Mouse (Mus musculus) spleen, adult 2 months (tissue): ENCODE data around the gene Prss41. TPM values are rescaled to one million over a fixed set of nuclear protein-coding genes. Genes with fewer than 3 reads are reported as not detected.

Experiments
- DNase-seq, 2 experiments: peaks; one replicate each; pipeline versions ENCODE4 v3.0.0 to v3.0.0-alpha.2; 2012 to 2021; ENCODE audit warnings: low spot score in 2 of 2, low read depth in 1 of 2
- H3K27ac ChIP-seq: fragments of 200-500 bp; 2 replicates; pipeline ENCODE4 v1.5.1; 2012; ENCODE audit warnings: low read length, inconsistent platforms; ENCODE audit not compliant: insufficient read depth
- H3K27me3 ChIP-seq: fragments of 200-500 bp; 2 replicates; pipeline ENCODE4 v1.6.1; 2012; ENCODE audit warnings: mild to moderate bottlenecking, moderate library complexity, low read length, inconsistent platforms; ENCODE audit not compliant: control insufficient read depth, insufficient read depth
- H3K36me3 ChIP-seq: fragments of 200-500 bp; 2 replicates; pipeline ENCODE4 v1.6.1; 2012; ENCODE audit warnings: mild to moderate bottlenecking, low read length, inconsistent platforms; ENCODE audit not compliant: control insufficient read depth, insufficient read depth
- H3K4me1 ChIP-seq: fragments of 200-500 bp; 2 replicates; pipeline ENCODE4 v1.6.1; 2011; ENCODE audit warnings: inconsistent platforms; ENCODE audit not compliant: control insufficient read depth, insufficient read depth, insufficient read length
- H3K4me3 ChIP-seq: fragments of 200-500 bp; 2 replicates; pipeline ENCODE4 v1.5.1; 2011; ENCODE audit warnings: mild to moderate bottlenecking, inconsistent platforms; ENCODE audit not compliant: insufficient read depth, insufficient read length; ENCODE audit errors: extremely low read depth
- CTCF ChIP-seq: fragments of 200-500 bp; IDR thresholded peaks from 2 replicates; pipeline ENCODE4 v1.5.1; 2011; ENCODE audit warnings: mild to moderate bottlenecking, inconsistent platforms; ENCODE audit not compliant: insufficient read depth, insufficient read length, insufficient replicate concordance; ENCODE audit errors: extremely low read depth
- POLR2A ChIP-seq: fragments of 200-500 bp; IDR thresholded peaks from 2 replicates; pipeline ENCODE4 v1.6.1; 2011; ENCODE audit warnings: low read depth, low read length, inconsistent platforms
- WGBS: fragments of 180-500 bp; shearing (Covaris S2); methylation state at CpG from one replicate; pipeline ENCODE4 v1.1.7; 2018; 5-methylcytosine and 5-hydroxymethylcytosine counted together
- polyA plus RNA-seq: library from polyadenylated mRNA; depleted of rRNA; stranded (reverse); fragments of >200 nt; gene quantifications from 2 replicates; pipeline ENCODE4 v1.2.3, GENCODE M21; 2012; rRNA removed

The Prss41 gene
- polyA plus RNA-seq, 1 experiment, result 0.18 TPM

- no peaks in the 10 kb centered on the region for H3K27me3 ChIP-seq
- 25% methylated on average over 7 of the region's 7 CpGs for WGBS
- TF ChIP-seq CTCF (no peak), POLR2A (no peak)
- H3K4me1 ChIP-seq, result peaks cover 2% of the 10 kb centered on the region; the same call in 1 of the 2 replicates
- no peak overlapping the region; the same call in 1 of the 2 replicates for H3K27ac ChIP-seq
- DNase-seq, result no peak
- no peak overlapping the region for H3K4me3 ChIP-seq
- no peaks in the 10 kb centered on the region for H3K36me3 ChIP-seq
Observed at GRCm38 (mm10) chr17:23797316-23797715, 46.7 kb downstream of the Prss41 start.

GRCm38 (mm10) chr17:23795323-23795722 lies 48.6 kb downstream of the Prss41 start:
- DNase-seq, result no peak
- H3K27ac ChIP-seq, result no peak overlapping the region
- H3K27me3 ChIP-seq, result no peaks in the 10 kb centered on the region
- 95% methylated on average over 8 of the region's 8 CpGs for WGBS
- H3K36me3 ChIP-seq, result no peaks in the 10 kb centered on the region
- TF ChIP-seq POLR2A, result no peak
- no peak for TF ChIP-seq CTCF
- H3K4me1 ChIP-seq, result peaks cover 4% of the 10 kb centered on the region; the same call in 1 of the 2 replicates
- H3K4me3 ChIP-seq, result no peak overlapping the region

- Histone ChIP-seq H3K27ac (no peak overlapping the region), H3K4me1 (peaks cover 9% of the 10 kb centered on the region; the same call in 1 of the 2 replicates), H3K27me3 (0 out of 2 replicates have a peak, but pooled peaks cover 1% of the 10 kb centered on the region), H3K36me3 (no peaks in the 10 kb centered on the region), H3K4me3 (peak overlapping the region; percentile 69)
- DNase-seq, result no peak
- TF ChIP-seq POLR2A, result no peak
- no peak for TF ChIP-seq CTCF
- WGBS, result 9% methylated on average over 2 of the region's 2 CpGs
Observed at GRCm38 (mm10) chr17:23791079-23791357, 53.0 kb downstream of the Prss41 start.

GRCm38 (mm10) chr17:23790269-23791078 lies 53.5 kb downstream of the Prss41 start, which contains the start of gene Srrm2:
Gene Srrm2, plus strand, starts transcription at chr17:23790532.
- peak in 1 of 2 experiments; percentile 34 for DNase-seq
- 4% methylated on average over 29 of the region's 29 CpGs for WGBS
- Histone ChIP-seq H3K27ac (peak within 1 kb of the TSS; percentile 41), H3K4me1 (peaks cover 9% of the 10 kb centered on the region; the same call in 1 of the 2 replicates), H3K27me3 (peaks cover 6% of the 10 kb centered on the region; the same call in 1 of the 2 replicates), H3K4me3 (peak within 1 kb of the TSS; percentile 69), H3K36me3 (no peaks in the 10 kb centered on the region)
- TF ChIP-seq CTCF, result no peak
- peak; percentile 35; the same call in 1 of the 2 replicates for TF ChIP-seq POLR2A

GRCm38 (mm10) chr17:23789749-23790268 lies 54.2 kb downstream of the Prss41 start:
- 31% methylated on average over 8 of the region's 8 CpGs for WGBS
- DNase-seq, result no peak
- Histone ChIP-seq H3K27ac (peak overlapping the region; percentile 41; the same call in 1 of the 2 replicates), H3K36me3 (no peaks in the 10 kb centered on the region), H3K4me3 (peak overlapping the region; percentile 69), H3K4me1 (peaks cover 9% of the 10 kb centered on the region; the same call in 1 of the 2 replicates), H3K27me3 (peaks cover 6% of the 10 kb centered on the region; the same call in 1 of the 2 replicates)
- TF ChIP-seq CTCF (no peak), POLR2A (no peak)

- Histone ChIP-seq H3K4me1 (peaks cover 9% of the 10 kb centered on the region; the same call in 1 of the 2 replicates), H3K4me3 (no peak overlapping the region), H3K36me3 (no peaks in the 10 kb centered on the region), H3K27ac (no peak overlapping the region), H3K27me3 (peaks cover 6% of the 10 kb centered on the region; the same call in 1 of the 2 replicates)
- no peak for DNase-seq
- no peak for TF ChIP-seq CTCF
- TF ChIP-seq POLR2A, result no peak
- 89% methylated on average over 4 of the region's 4 CpGs for WGBS
Observed at GRCm38 (mm10) chr17:23788973-23789372, 55.0 kb downstream of the Prss41 start.

Other genes starting within 250 kb of the Prss41 start
- 2.9 and 3.4 TPM in 2 replicates for gene Zfp13, start 244.7 kb downstream of the Prss41 start, polyA plus RNA-seq
- gene Zscan10, start 243.3 kb downstream of the Prss41 start, polyA plus RNA-seq, result 0.06 TPM in 1 of 2 replicates, not detected in the other
- 1.3 and 2.0 TPM in 2 replicates for gene Mmp25, start 198.9 kb downstream of the Prss41 start, polyA plus RNA-seq
- 0.16 and 0.25 TPM in 2 replicates for gene Bicdl2, start 183.7 kb downstream of the Prss41 start, polyA plus RNA-seq
- 75.0 and 90.8 TPM in 2 replicates for gene Hcfc1r1, start 170.6 kb downstream of the Prss41 start, polyA plus RNA-seq
- gene Thoc6, start 170.3 kb downstream of the Prss41 start, polyA plus RNA-seq, result 24.8 and 31.1 TPM in 2 replicates
- 3.8 and 4.9 TPM in 2 replicates for gene Tnfrsf12a, start 166.7 kb downstream of the Prss41 start, polyA plus RNA-seq
- gene Cldn6, start 164.9 kb downstream of the Prss41 start, polyA plus RNA-seq, result 0.18 and 0.32 TPM in 2 replicates
- gene Cldn9, start 160.1 kb downstream of the Prss41 start, polyA plus RNA-seq, result 0.15 and 0.19 TPM in 2 replicates
- not detected in 2 replicates for gene 1520401A03Rik, start 121.4 kb downstream of the Prss41 start, polyA plus RNA-seq
- gene Pkmyt1, start 117.8 kb downstream of the Prss41 start, polyA plus RNA-seq, result 48.3 and 74.8 TPM in 2 replicates
- 13.8 and 22.0 TPM in 2 replicates for gene Paqr4, start 103.3 kb downstream of the Prss41 start, polyA plus RNA-seq
- 0.65 and 0.92 TPM in 2 replicates for gene Kremen2, start 98.3 kb downstream of the Prss41 start, polyA plus RNA-seq
- 17.4 and 21.2 TPM in 2 replicates for gene Flywch1, start 72.6 kb downstream of the Prss41 start, polyA plus RNA-seq
- gene Flywch2, start 58.1 kb downstream of the Prss41 start, polyA plus RNA-seq, result 1.4 and 1.5 TPM in 2 replicates
- gene Srrm2, start 53.6 kb downstream of the Prss41 start, polyA plus RNA-seq, result 601 and 671 TPM in 2 replicates
- 237 and 329 TPM in 2 replicates for gene Elob, start 15.0 kb downstream of the Prss41 start, polyA plus RNA-seq
- 0.08 and 0.09 TPM in 2 replicates for gene Prss33, start 8.1 kb downstream of the Prss41 start, polyA plus RNA-seq
- gene Prss32, start 317 bp downstream of the Prss41 start, polyA plus RNA-seq, result 0.14 TPM in 1 of 2 replicates, not detected in the other
- gene Prss21, start 23.9 kb upstream of the Prss41 start, polyA plus RNA-seq, result not detected in 2 replicates
- gene Dcpp1, start 36.7 kb upstream of the Prss41 start, polyA plus RNA-seq, result not detected in 2 replicates
- gene Dcpp2, start 36.7 kb upstream of the Prss41 start, polyA plus RNA-seq, result not detected in 2 replicates
- gene Dcpp3, start 73.3 kb upstream of the Prss41 start, polyA plus RNA-seq, result not detected in 2 replicates
- gene Sbp, start 97.5 kb upstream of the Prss41 start, polyA plus RNA-seq, result not detected in 2 replicates
- gene Sbpl, start 111.1 kb upstream of the Prss41 start, polyA plus RNA-seq, result not detected in 2 replicates
- 10.8 and 13.6 TPM in 2 replicates for gene Prss30, start 136.4 kb upstream of the Prss41 start, polyA plus RNA-seq
- gene Prss22, start 153.9 kb upstream of the Prss41 start, polyA plus RNA-seq, result 0.06 TPM in 1 of 2 replicates, not detected in the other
- 0.07 TPM in 1 of 2 replicates, not detected in the other for gene Prss27, start 194.0 kb upstream of the Prss41 start, polyA plus RNA-seq
- 14.7 and 24.3 TPM in 2 replicates for gene Kctd5, start 229.3 kb upstream of the Prss41 start, polyA plus RNA-seq